Mouse (Mus musculus): ENCODE results near the gene Man1c1. TPM values are rescaled to one million over a fixed set of nuclear protein-coding genes. Genes with fewer than 3 reads are reported as not detected.

The Man1c1 gene
- total and polyA plus RNA-seq, 3 experiments, result 0.04 to 0.44 (median 0.20) TPM

DNA sequence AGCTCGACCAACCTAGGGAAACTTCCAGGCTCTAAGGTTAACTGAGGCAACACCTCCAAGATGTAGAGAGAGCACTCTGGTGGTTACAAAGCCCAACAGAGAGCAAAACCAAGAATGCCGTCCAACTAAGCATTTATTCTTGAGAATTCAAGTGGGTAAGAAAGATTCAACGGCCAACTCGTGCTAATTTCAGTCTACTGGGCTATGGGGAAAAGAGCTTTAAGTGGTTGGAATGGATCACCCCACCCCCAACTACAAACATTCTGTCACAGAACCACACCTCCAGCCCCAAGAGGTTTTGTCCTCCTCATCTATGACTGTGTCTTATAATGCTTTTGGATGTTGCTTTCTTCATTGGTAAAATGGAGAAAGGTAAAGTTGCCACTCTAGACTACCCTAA is 171.2 kb downstream of the Man1c1 start:
- no peak for DNase-seq (ENCODE audit: extremely low read depth)
- Histone ChIP-seq H3K4me3 (replicated peaks in 1 of 3; ENCODE audit: low read depth in 2 of 3, low read length in 2 of 3, poor library complexity in 1 of 3) (no peak overlapping the region), H3K9me3 (replicated peaks; ENCODE audit: low read length) (no peaks in the 10 kb centered on the region), H3K79me2 (replicated peaks; ENCODE audit: control insufficient read depth, extremely low read depth, insufficient read depth, poor library complexity, severe bottlenecking) (no peaks in the 10 kb centered on the region), H3K4me1 (ENCODE audit: control insufficient read depth in 1 of 2, insufficient read depth in 2 of 2) (peaks cover 3 to 24% of the 10 kb centered on the region in 2 experiments; a peak in 3 of 4 replicates), H3K9ac (ENCODE audit: insufficient read depth, low read depth) (no peak overlapping the region), H3K36me3 (replicated peaks in 1 of 2; ENCODE audit: control insufficient read depth in 1 of 2, insufficient read depth in 1 of 2, low read length in 1 of 2) (peaks cover 21 to 41% of the 10 kb centered on the region in 2 experiments), H3K4me2 (ENCODE audit: insufficient read depth, low read depth, poor library complexity, severe bottlenecking) (no peak overlapping the region), H3K27me3 (replicated peaks) (peaks cover 9% of the 10 kb centered on the region), H3K27ac (ENCODE audit: insufficient read depth, low read depth) (no peak overlapping the region)
- TF ChIP-seq MYC (IDR thresholded peaks at IDR 0.05; ENCODE audit: low read depth, low read length) (no peak), PAX5 (IDR thresholded peaks at IDR 0.05; ENCODE audit: low read length) (no peak), ZMIZ1 (IDR thresholded peaks at IDR 0.05; ENCODE audit: low read depth, low read length) (no peak), MAX (IDR thresholded peaks at IDR 0.05; ENCODE audit: low read length) (no peak), RAD21 (IDR thresholded peaks at IDR 0.05; ENCODE audit: low read depth, low read length) (no peak)
- dilution Hi-C loops (cut with MboI; ENCODE audit: extremely low pct_ligation_motif_present, extremely low pct_unique_long_range_greater_than_20kb, low sequenced_read_pairs) (no loop called here), in situ Hi-C loops (cut with MboI; ENCODE audit: low pct_ligation_motif_present, low pct_unique_long_range_greater_than_20kb, low sequenced_read_pairs) (no loop called here)

GRCm38 (mm10) chr4:134526220-134526619 is 177.9 kb downstream of the Man1c1 start:
- H3K9ac ChIP-seq (ENCODE audit: insufficient read depth, low read depth), result no peak overlapping the region
- H3K4me3 ChIP-seq (replicated peaks in 1 of 3; ENCODE audit: low read depth in 2 of 3, low read length in 2 of 3, poor library complexity in 1 of 3), result no peak overlapping the region
- H3K4me1 ChIP-seq (ENCODE audit: control insufficient read depth in 1 of 2, insufficient read depth in 2 of 2), result no peaks in the 10 kb centered on the region
- H3K36me3 ChIP-seq (replicated peaks in 1 of 2; ENCODE audit: control insufficient read depth in 1 of 2, insufficient read depth in 1 of 2, low read length in 1 of 2), result peaks cover 49 to 93% of the 10 kb centered on the region in 2 experiments
- no peak overlapping the region for H3K4me2 ChIP-seq (ENCODE audit: insufficient read depth, low read depth, poor library complexity, severe bottlenecking)
- no peaks in the 10 kb centered on the region for H3K9me3 ChIP-seq (replicated peaks; ENCODE audit: low read length)
- H3K27ac ChIP-seq (ENCODE audit: insufficient read depth, low read depth), result no peak overlapping the region
- in situ Hi-C loops (cut with MboI; ENCODE audit: low pct_ligation_motif_present, low pct_unique_long_range_greater_than_20kb, low sequenced_read_pairs) (no loop called here), dilution Hi-C loops (cut with MboI; ENCODE audit: extremely low pct_ligation_motif_present, extremely low pct_unique_long_range_greater_than_20kb, low sequenced_read_pairs) (no loop called here)
- no peaks in the 10 kb centered on the region for H3K79me2 ChIP-seq (replicated peaks; ENCODE audit: control insufficient read depth, extremely low read depth, insufficient read depth, poor library complexity, severe bottlenecking)
- TF ChIP-seq USF1 (IDR thresholded peaks at IDR 0.05; ENCODE audit: low read depth, low read length), result no peak
- TF ChIP-seq KAT2A (IDR thresholded peaks at IDR 0.05; ENCODE audit: insufficient replicate concordance, low read length), result no peak
- TF ChIP-seq NELFE (IDR thresholded peaks at IDR 0.05; ENCODE audit: low read depth, low read length), result no peak
- no peak for DNase-seq (ENCODE audit: extremely low read depth)
- no peaks in the 10 kb centered on the region for H3K27me3 ChIP-seq (replicated peaks)

GRCm38 (mm10) chr4:134525806-134526205 is 178.3 kb downstream of the Man1c1 start:
- Histone ChIP-seq H3K9ac (ENCODE audit: insufficient read depth, low read depth) (no peak overlapping the region), H3K4me3 (replicated peaks in 1 of 3; ENCODE audit: low read depth in 2 of 3, low read length in 2 of 3, poor library complexity in 1 of 3) (no peak overlapping the region), H3K79me2 (replicated peaks; ENCODE audit: control insufficient read depth, extremely low read depth, insufficient read depth, poor library complexity, severe bottlenecking) (no peaks in the 10 kb centered on the region), H3K27me3 (replicated peaks) (no peaks in the 10 kb centered on the region), H3K4me1 (ENCODE audit: control insufficient read depth in 1 of 2, insufficient read depth in 2 of 2) (no peaks in the 10 kb centered on the region), H3K9me3 (replicated peaks; ENCODE audit: low read length) (no peaks in the 10 kb centered on the region), H3K27ac (ENCODE audit: insufficient read depth, low read depth) (no peak overlapping the region), H3K36me3 (replicated peaks in 1 of 2; ENCODE audit: control insufficient read depth in 1 of 2, insufficient read depth in 1 of 2, low read length in 1 of 2) (peaks cover 51 to 91% of the 10 kb centered on the region in 2 experiments), H3K4me2 (ENCODE audit: insufficient read depth, low read depth, poor library complexity, severe bottlenecking) (no peak overlapping the region)
- in situ Hi-C loops (cut with MboI; ENCODE audit: low pct_ligation_motif_present, low pct_unique_long_range_greater_than_20kb, low sequenced_read_pairs) (no loop called here), dilution Hi-C loops (cut with MboI; ENCODE audit: extremely low pct_ligation_motif_present, extremely low pct_unique_long_range_greater_than_20kb, low sequenced_read_pairs) (no loop called here)
- no peak for DNase-seq (ENCODE audit: extremely low read depth)
- no peak for TF ChIP-seq MAZ (IDR thresholded peaks at IDR 0.05; ENCODE audit: low read depth, low read length)
- no peak for TF ChIP-seq EP300 (IDR thresholded peaks at IDR 0.05; ENCODE audit: low read length)
- no peak for TF ChIP-seq NELFE (IDR thresholded peaks at IDR 0.05; ENCODE audit: low read depth, low read length)
- TF ChIP-seq USF1 (IDR thresholded peaks at IDR 0.05; ENCODE audit: low read depth, low read length), result no peak
- no peak for TF ChIP-seq MAX (IDR thresholded peaks at IDR 0.05; ENCODE audit: low read length)
- no peak for TF ChIP-seq NRF1 (IDR thresholded peaks at IDR 0.05; ENCODE audit: low read depth, low read length)
- no peak for TF ChIP-seq JUND (conservative IDR thresholded peaks at IDR 0.05; ENCODE audit: low read depth, low read length)
- TF ChIP-seq GABPA (IDR thresholded peaks at IDR 0.05; ENCODE audit: insufficient replicate concordance, low read depth, low read length), result no peak
- no peak for TF ChIP-seq MEF2A (IDR thresholded peaks at IDR 0.05; ENCODE audit: borderline replicate concordance, low read depth, low read length)
- TF ChIP-seq TBP (conservative IDR thresholded peaks at IDR 0.05; ENCODE audit: low read depth, low read length), result no peak
- TF ChIP-seq CHD2 (IDR thresholded peaks at IDR 0.05; ENCODE audit: low read length), result no peak
- no peak for TF ChIP-seq IRF4 (IDR thresholded peaks at IDR 0.05; ENCODE audit: low read depth, low read length)
- TF ChIP-seq ZC3H11A (IDR thresholded peaks at IDR 0.05; ENCODE audit: low read depth, low read length), result no peak
- TF ChIP-seq HCFC1 (IDR thresholded peaks at IDR 0.05; ENCODE audit: low read depth, low read length), result no peak
